Mouse (Mus musculus) MEL (cell line): ENCODE measurements around the gene Nfasc. TPM values are rescaled to one million over a fixed set of nuclear protein-coding genes. Genes with fewer than 3 reads are reported as not detected.

ENCODE experiments used
- DNase-seq: peaks from one replicate; pipeline ENCODE4 v3.0.0; 2011; ENCODE audit warnings: low read depth, low spot score
- H3K27ac ChIP-seq: 2 replicates; pipeline ENCODE4 v1.5.1; 2012; ENCODE audit warnings: low read depth, mild to moderate bottlenecking, control low read depth, low read length, moderate library complexity; ENCODE audit not compliant: control insufficient read depth
- H3K27me3 ChIP-seq, 2 experiments: fragments of 150-350 bp in 1 of 2; sonication (generic) in 1 of 2; 2 replicates each; pipeline ENCODE4 v1.6.1; 2012; ENCODE audit warnings: low read length in 2 of 2, mild to moderate bottlenecking in 2 of 2, improper control_type of control experiment in 1 of 2, moderate library complexity in 1 of 2; ENCODE audit not compliant: insufficient read depth in 2 of 2, control insufficient read depth in 1 of 2
- H3K36me3 ChIP-seq, 2 experiments: 2 replicates each; pipeline ENCODE4 v1.6.1; 2012 to 2014; ENCODE audit warnings: low read length in 2 of 2, improper control_type of control experiment in 1 of 2, inconsistent platforms in 1 of 2, mild to moderate bottlenecking in 1 of 2; ENCODE audit not compliant: insufficient read depth in 2 of 2, control insufficient read depth in 1 of 2
- H3K4me1 ChIP-seq, 2 experiments: fragments of 150-350 bp in 1 of 2; sonication (generic) in 1 of 2; 2 replicates each; pipeline ENCODE4 v1.6.1; 2012; ENCODE audit warnings: low read length in 2 of 2, improper control_type of control experiment in 1 of 2, mild to moderate bottlenecking in 1 of 2; ENCODE audit not compliant: insufficient read depth in 2 of 2, control insufficient read depth in 1 of 2
- H3K4me3 ChIP-seq, 2 experiments: fragments of 150-350 bp in 1 of 2; sonication (generic) in 1 of 2; 2 replicates each; pipeline ENCODE4 v1.5.1; 2012; ENCODE audit warnings: low read depth in 2 of 2, low read length in 2 of 2, mild to moderate bottlenecking in 2 of 2, moderate library complexity in 2 of 2, control low read depth in 1 of 2, improper control_type of control experiment in 1 of 2; ENCODE audit not compliant: control insufficient read depth in 1 of 2, insufficient read depth in 1 of 2
- H3K79me2 ChIP-seq: 2 replicates; pipeline ENCODE4 v1.6.1; 2012; ENCODE audit warnings: mild to moderate bottlenecking, low read length, moderate library complexity; ENCODE audit not compliant: control insufficient read depth, poor library complexity, insufficient read depth
- H3K9ac ChIP-seq: 2 replicates; pipeline ENCODE4 v1.6.1; 2012; ENCODE audit warnings: low read depth, mild to moderate bottlenecking, control low read depth, low read length, moderate library complexity; ENCODE audit not compliant: control insufficient read depth, poor library complexity, severe bottlenecking
- H3K9me3 ChIP-seq: fragments of 150-350 bp; sonication (generic); replicated peaks from 2 replicates; pipeline ENCODE4 v1.6.1; 2012; ENCODE audit warnings: mild to moderate bottlenecking, low read length, improper control_type of control experiment, moderate library complexity; ENCODE audit not compliant: insufficient read depth
- BHLHE40 ChIP-seq: IDR thresholded peaks from 2 replicates; pipeline ENCODE4 v1.6.1; 2012; ENCODE audit warnings: low read depth, mild to moderate bottlenecking, inconsistent platforms, low read length, improper control_type of control experiment, borderline replicate concordance
- CHD1 ChIP-seq: IDR thresholded peaks from 2 replicates; pipeline ENCODE4 v1.6.1; 2012; ENCODE audit warnings: low read depth, mild to moderate bottlenecking, inconsistent platforms, low read length, improper control_type of control experiment
- CHD2 ChIP-seq: IDR thresholded peaks from 2 replicates; pipeline ENCODE4 v1.6.1; 2011; ENCODE audit warnings: low read length, improper control_type of control experiment
- CTCF ChIP-seq, 3 experiments: IDR thresholded peaks in 2 of 3; conservative IDR thresholded peaks in 1 of 3; 2 replicates each; pipeline ENCODE4 v1.5.1; 2011 to 2012; ENCODE audit warnings: low read length in 3 of 3, low read depth in 2 of 3, mild to moderate bottlenecking in 2 of 3, improper control_type of control experiment in 1 of 3, inconsistent platforms in 1 of 3, mixed read lengths in 1 of 3, moderate library complexity in 1 of 3; ENCODE audit not compliant: control insufficient read depth in 1 of 3, insufficient read depth in 1 of 3, poor library complexity in 1 of 3, severe bottlenecking in 1 of 3
- E2F4 ChIP-seq: IDR thresholded peaks from 2 replicates; pipeline ENCODE4 v1.6.1; 2011; ENCODE audit warnings: low read depth, low read length, improper control_type of control experiment, borderline replicate concordance
- ELF1 ChIP-seq: IDR thresholded peaks from 2 replicates; pipeline ENCODE4 v1.6.1; 2014; ENCODE audit warnings: low read depth, mild to moderate bottlenecking, inconsistent platforms, low read length, improper control_type of control experiment, moderate library complexity
- ETS1 ChIP-seq: IDR thresholded peaks from 2 replicates; pipeline ENCODE4 v1.6.1; 2012; ENCODE audit warnings: low read depth, mild to moderate bottlenecking, inconsistent platforms, low read length, improper control_type of control experiment, moderate library complexity
- GABPA ChIP-seq: IDR thresholded peaks from 2 replicates; pipeline ENCODE4 v1.6.1; 2012; ENCODE audit warnings: low read depth, mild to moderate bottlenecking, inconsistent platforms, low read length, improper control_type of control experiment, moderate library complexity
- GATA1 ChIP-seq: IDR thresholded peaks from 2 replicates; pipeline ENCODE4 v1.6.1; 2011; ENCODE audit warnings: low read depth, low read length, improper control_type of control experiment
- HCFC1 ChIP-seq: IDR thresholded peaks from 2 replicates; pipeline ENCODE4 v1.6.1; 2012; ENCODE audit warnings: low read depth, mild to moderate bottlenecking, inconsistent platforms, low read length, improper control_type of control experiment, moderate library complexity
- MAX ChIP-seq: IDR thresholded peaks from 2 replicates; pipeline ENCODE4 v1.6.1; 2011; ENCODE audit warnings: low read length, improper control_type of control experiment
- MAZ ChIP-seq: IDR thresholded peaks from 2 replicates; pipeline ENCODE4 v1.6.1; 2012; ENCODE audit warnings: low read depth, mild to moderate bottlenecking, inconsistent platforms, low read length, improper control_type of control experiment
- MEF2A ChIP-seq: IDR thresholded peaks from 2 replicates; pipeline ENCODE4 v1.6.1; 2014; ENCODE audit warnings: low read depth, mild to moderate bottlenecking, inconsistent platforms, low read length, improper control_type of control experiment; ENCODE audit not compliant: poor library complexity, insufficient replicate concordance, severe bottlenecking; ENCODE audit errors: extremely low read depth
- MXI1 ChIP-seq: IDR thresholded peaks from 2 replicates; pipeline ENCODE4 v1.6.1; 2011; ENCODE audit warnings: mild to moderate bottlenecking, low read depth, low read length, improper control_type of control experiment
- MYB ChIP-seq: IDR thresholded peaks from 2 replicates; pipeline ENCODE4 v1.6.1; 2011; ENCODE audit warnings: mild to moderate bottlenecking, low read depth, low read length, improper control_type of control experiment
- MYC ChIP-seq: IDR thresholded peaks from 2 replicates; pipeline ENCODE4 v1.6.1; 2011; ENCODE audit warnings: low read depth, mild to moderate bottlenecking, low read length, improper control_type of control experiment, moderate library complexity
- NRF1 ChIP-seq: IDR thresholded peaks from 2 replicates; pipeline ENCODE4 v1.6.1; 2014; ENCODE audit warnings: low read depth, mild to moderate bottlenecking, inconsistent platforms, low read length, improper control_type of control experiment, moderate library complexity; ENCODE audit not compliant: poor library complexity, insufficient read depth, severe bottlenecking
- POLR2A ChIP-seq, 2 experiments: IDR thresholded peaks; 2 replicates each; pipeline ENCODE4 v1.6.1; 2011 to 2012; ENCODE audit warnings: low read length in 2 of 2, mild to moderate bottlenecking in 2 of 2, control low read depth in 1 of 2, improper control_type of control experiment in 1 of 2, low read depth in 1 of 2, moderate library complexity in 1 of 2; ENCODE audit not compliant: control insufficient read depth in 1 of 2, insufficient read depth in 1 of 2, poor library complexity in 1 of 2
- POLR2AphosphoS2 ChIP-seq: IDR thresholded peaks from 2 replicates; pipeline ENCODE4 v1.6.1; 2011; ENCODE audit warnings: low read length, improper control_type of control experiment
- POLR2AphosphoS5 ChIP-seq: IDR thresholded peaks from 2 replicates; pipeline ENCODE4 v1.6.1; 2012; ENCODE audit warnings: low read depth, borderline replicate concordance, mild to moderate bottlenecking, inconsistent platforms, low read length, moderate library complexity, mixed read lengths
- RAD21 ChIP-seq: IDR thresholded peaks from 2 replicates; pipeline ENCODE4 v1.6.1; 2011; ENCODE audit warnings: mild to moderate bottlenecking, low read depth, low read length, improper control_type of control experiment
- SMC3 ChIP-seq: IDR thresholded peaks from 2 replicates; pipeline ENCODE4 v1.6.1; 2011; ENCODE audit warnings: low read depth, low read length, improper control_type of control experiment
- TCF12 ChIP-seq: IDR thresholded peaks from 2 replicates; pipeline ENCODE4 v1.6.1; 2014; ENCODE audit warnings: low read depth, mild to moderate bottlenecking, inconsistent platforms, low read length, improper control_type of control experiment, moderate library complexity
- UBTF ChIP-seq: IDR thresholded peaks from 2 replicates; pipeline ENCODE4 v1.6.1; 2012; ENCODE audit warnings: low read depth, mild to moderate bottlenecking, inconsistent platforms, low read length, improper control_type of control experiment, moderate library complexity, borderline replicate concordance; ENCODE audit not compliant: insufficient read depth
- USF1 ChIP-seq: IDR thresholded peaks from 2 replicates; pipeline ENCODE4 v1.6.1; 2014; ENCODE audit warnings: low read depth, mild to moderate bottlenecking, inconsistent platforms, low read length, improper control_type of control experiment, moderate library complexity
- ZC3H11A ChIP-seq: IDR thresholded peaks from 2 replicates; pipeline ENCODE4 v1.6.1; 2012; ENCODE audit warnings: low read depth, mild to moderate bottlenecking, inconsistent platforms, low read length, improper control_type of control experiment
- ZKSCAN1 ChIP-seq: IDR thresholded peaks from 2 replicates; pipeline ENCODE4 v1.6.1; 2012; ENCODE audit warnings: low read depth, mild to moderate bottlenecking, inconsistent platforms, low read length, improper control_type of control experiment, moderate library complexity
- ZMIZ1 ChIP-seq: IDR thresholded peaks from 2 replicates; pipeline ENCODE4 v1.6.1; 2012; ENCODE audit warnings: low read depth, mild to moderate bottlenecking, inconsistent platforms, low read length, improper control_type of control experiment, moderate library complexity
- ZNF384 ChIP-seq: IDR thresholded peaks from 2 replicates; pipeline ENCODE4 v1.6.1; 2012; ENCODE audit warnings: low read depth, mild to moderate bottlenecking, inconsistent platforms, low read length, improper control_type of control experiment
- polyA plus RNA-seq, 2 experiments: library from polyadenylated mRNA; stranded (reverse) in 1 of 2; unstranded in 1 of 2; fragments of >175 nt in 1 of 2; fragments of >200 nt in 1 of 2; gene quantifications; 2 replicates each; pipeline versions ENCODE4 v1.2.1 to v1.2.4; 2012; ENCODE audit warnings: low replicate concordance in 2 of 2, low read depth in 1 of 2; ENCODE audit not compliant: insufficient read length in 2 of 2, insufficient read depth in 1 of 2, missing spikeins in 1 of 2
- total RNA-seq: library from RNA; depleted of rRNA; stranded (reverse); fragments of 300-350 nt; gene quantifications from 2 replicates; pipeline ENCODE4 v1.2.3, GENCODE M21; 2012

Gene Nfasc
- total and polyA plus RNA-seq, 3 experiments: not detected

- Histone ChIP-seq H3K36me3 (no peaks in the 10 kb centered on the region), H3K27me3 (no peaks in the 10 kb centered on the region; a peak in 1 of 4 replicates), H3K27ac (no peak overlapping the region), H3K9ac (no peak overlapping the region), H3K79me2 (no peaks in the 10 kb centered on the region), H3K4me3 (no peak overlapping the region), H3K9me3 (no peaks in the 10 kb centered on the region), H3K4me1 (no peaks in the 10 kb centered on the region)
- TF ChIP-seq ZKSCAN1 (no peak), MAX (no peak), NRF1 (no peak), MYC (no peak), GATA1 (no peak), MXI1 (no peak), SMC3 (no peak), MEF2A (no peak), POLR2A (IDR thresholded peaks at IDR 0.05; ENCODE audit: control insufficient read depth in 1 of 2, insufficient read depth in 1 of 2, low read depth in 1 of 2, low read length in 2 of 2, poor library complexity in 1 of 2) (no peak), RAD21 (no peak), CHD1 (no peak), MAZ (no peak), HCFC1 (no peak), CTCF (IDR thresholded peaks at IDR 0.05 in 2 of 3, conservative IDR thresholded peaks at IDR 0.05 in 1 of 3; ENCODE audit: control insufficient read depth in 1 of 3, insufficient read depth in 1 of 3, low read depth in 2 of 3, low read length in 3 of 3, poor library complexity in 1 of 3, severe bottlenecking in 1 of 3) (no peak), POLR2AphosphoS5 (no peak), CHD2 (no peak)
- DNase-seq: no peak
Observed at GRCm38 (mm10) chr1:132727548-132727947, 14.0 kb downstream of the Nfasc start.

- Histone ChIP-seq H3K4me1 (no peaks in the 10 kb centered on the region), H3K79me2 (no peaks in the 10 kb centered on the region), H3K27me3 (no peaks in the 10 kb centered on the region), H3K36me3 (no peaks in the 10 kb centered on the region), H3K9ac (no peak overlapping the region), H3K27ac (no peak overlapping the region), H3K9me3 (no peaks in the 10 kb centered on the region), H3K4me3 (no peak overlapping the region)
- TF ChIP-seq ZNF384: no peak
- no peak for TF ChIP-seq E2F4
- no peak for TF ChIP-seq ZC3H11A
- no peak for TF ChIP-seq CHD2
- TF ChIP-seq ETS1: no peak
- TF ChIP-seq ELF1: no peak
- TF ChIP-seq MYB: no peak
- no peak for TF ChIP-seq TCF12
- TF ChIP-seq POLR2AphosphoS2: no peak
- no peak for TF ChIP-seq USF1
- TF ChIP-seq MXI1: no peak
- no peak for TF ChIP-seq NRF1
- TF ChIP-seq BHLHE40: no peak
- TF ChIP-seq GABPA: no peak
- TF ChIP-seq UBTF: no peak
- TF ChIP-seq RAD21: no peak
- no peak for TF ChIP-seq ZMIZ1
- no peak for TF ChIP-seq HCFC1
- no peak for DNase-seq
Observed at GRCm38 (mm10) chr1:132722362-132722761, 19.2 kb downstream of the Nfasc start.
